Mouse (Mus musculus): ENCODE data around the gene Prep.
"Not testable (repeated sequence)": the region's sequence is repeated elsewhere in the genome, so short reads cannot be mapped to it uniquely, and the experiment has no call there.

Gene Prep

DNA sequence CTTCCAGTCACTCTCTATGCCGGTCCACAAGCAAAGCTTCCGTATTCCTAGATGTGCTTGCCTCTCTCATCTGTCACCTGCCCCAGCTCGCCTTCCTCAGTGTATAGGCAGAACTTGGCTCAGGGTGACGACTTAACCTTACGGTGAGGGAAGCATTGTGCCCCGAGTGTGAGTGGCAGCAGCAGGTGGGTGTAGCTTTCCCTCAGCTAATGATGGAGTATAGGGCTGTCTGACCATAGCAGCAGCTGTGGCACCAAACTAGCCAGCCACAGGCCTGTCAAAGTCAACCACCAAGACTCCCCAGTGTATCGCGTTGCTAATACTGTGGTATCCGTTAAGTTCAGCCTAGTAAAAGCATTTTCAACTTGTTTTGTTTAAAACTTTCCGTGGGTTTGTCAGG is 9.6 kb downstream of the Prep start:
- no peak for DNase-seq

DNA sequence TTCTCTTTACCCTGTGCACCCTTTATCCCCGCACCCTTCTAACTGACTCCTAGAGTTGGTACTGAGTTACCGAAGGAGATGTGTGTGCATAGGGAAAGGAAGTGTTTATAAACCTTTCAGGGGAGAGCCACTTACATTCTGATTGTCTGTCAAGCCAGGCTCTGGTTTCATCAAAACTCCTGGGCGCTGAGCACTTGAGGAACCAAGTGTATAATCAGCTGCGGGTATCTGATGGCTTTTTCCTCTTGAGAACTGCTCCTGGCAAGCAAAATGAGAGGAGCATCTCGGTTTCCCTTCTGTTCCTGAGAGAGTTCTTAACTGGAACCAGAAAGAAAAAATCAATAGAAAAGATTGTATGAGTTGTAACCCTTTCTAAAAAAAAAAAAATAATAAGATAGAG is 10.3 kb downstream of the Prep start:
- no peak for DNase-seq

GRCm38 (mm10) chr10:45079756-45080155 is 12.8 kb downstream of the Prep start:
- no peak for DNase-seq

DNA sequence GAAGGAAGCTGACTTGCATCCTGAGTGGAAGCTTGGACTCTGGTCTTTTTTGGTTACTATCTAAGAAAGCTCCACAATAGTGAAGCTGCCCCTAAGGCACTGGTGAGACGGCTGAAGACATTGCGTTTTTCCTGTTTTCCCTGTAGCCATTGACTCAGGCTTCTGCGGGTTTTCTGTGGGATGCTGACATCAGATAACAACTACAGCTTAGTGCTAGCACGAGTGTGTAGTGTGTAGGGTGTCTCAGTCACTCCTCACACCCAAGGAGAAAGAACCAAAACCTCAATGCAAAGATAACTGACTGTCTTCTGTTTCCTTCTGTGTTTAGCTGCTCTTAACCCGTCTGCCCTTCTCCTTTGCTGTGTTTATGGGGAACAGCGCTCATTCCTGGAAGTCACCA is 13.5 kb downstream of the Prep start:
- DNase-seq: no peak

DNA sequence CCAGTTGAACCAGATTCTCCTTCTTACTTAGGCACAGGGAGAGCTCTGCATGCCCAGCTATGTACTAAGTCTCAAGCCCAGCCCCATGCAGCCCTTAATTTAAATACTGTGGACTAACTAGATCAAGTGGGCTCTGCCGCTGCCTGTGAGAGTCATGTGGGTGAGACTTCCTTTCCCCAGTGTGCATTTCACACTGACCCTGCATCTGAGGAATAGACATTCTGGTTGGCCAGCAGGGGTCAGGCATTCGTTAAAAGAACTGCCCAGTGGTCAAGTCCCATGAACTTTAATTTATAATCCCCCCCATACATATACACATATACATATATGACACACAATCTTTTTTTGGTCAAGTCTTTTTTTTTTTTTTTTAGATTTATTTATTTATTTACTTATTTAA is 15.7 kb downstream of the Prep start:
- no peak for DNase-seq

DNA sequence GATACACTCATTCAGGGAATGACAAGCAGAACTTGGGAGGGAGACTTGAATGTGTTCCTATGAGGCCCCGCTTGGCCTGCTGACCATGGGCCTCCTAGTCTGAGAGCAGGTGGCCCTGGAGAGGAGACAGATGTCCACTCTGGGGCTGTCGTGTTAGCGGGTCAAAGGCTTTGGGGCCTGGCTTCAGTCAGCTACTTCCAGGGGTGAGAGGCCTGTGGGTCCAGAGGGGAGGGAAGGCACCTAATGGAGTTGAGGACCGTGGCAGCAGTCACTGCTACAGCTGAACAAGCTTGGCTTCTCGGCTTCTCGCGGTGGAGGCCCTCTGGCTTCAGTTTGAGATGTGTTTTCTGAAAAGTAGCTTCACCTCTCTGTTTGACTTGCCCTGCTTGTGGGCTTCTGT is 17.0 kb downstream of the Prep start:
- not testable (repeated sequence) for DNase-seq

- DNase-seq: no peak
These were observed 17.5 kb downstream of the Prep start for GRCm38 (mm10) chr10:45084471-45084870.

DNA sequence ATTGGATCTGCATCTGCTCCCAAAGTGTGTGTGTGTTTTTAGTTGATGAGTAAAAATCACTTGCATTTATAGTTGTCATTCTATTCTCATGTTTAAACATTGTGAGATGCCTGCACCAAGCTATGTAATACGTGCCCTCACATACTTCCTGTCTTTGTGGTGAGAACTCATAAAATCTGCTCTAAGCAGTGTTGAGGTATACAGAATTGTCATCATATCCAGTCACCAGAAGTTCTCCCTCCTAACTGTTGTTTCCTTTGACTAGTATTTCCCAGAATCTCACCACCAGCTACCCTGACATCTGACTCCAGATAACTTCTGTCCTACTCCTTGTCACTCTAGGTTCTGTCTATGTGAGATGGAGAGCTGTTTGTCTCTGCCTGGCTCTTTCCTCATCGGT is 18.3 kb downstream of the Prep start:
- no peak for DNase-seq

- DNase-seq: peak; percentile 84
These were observed 19.6 kb downstream of the Prep start for GRCm38 (mm10) chr10:45086637-45087036.

DNA sequence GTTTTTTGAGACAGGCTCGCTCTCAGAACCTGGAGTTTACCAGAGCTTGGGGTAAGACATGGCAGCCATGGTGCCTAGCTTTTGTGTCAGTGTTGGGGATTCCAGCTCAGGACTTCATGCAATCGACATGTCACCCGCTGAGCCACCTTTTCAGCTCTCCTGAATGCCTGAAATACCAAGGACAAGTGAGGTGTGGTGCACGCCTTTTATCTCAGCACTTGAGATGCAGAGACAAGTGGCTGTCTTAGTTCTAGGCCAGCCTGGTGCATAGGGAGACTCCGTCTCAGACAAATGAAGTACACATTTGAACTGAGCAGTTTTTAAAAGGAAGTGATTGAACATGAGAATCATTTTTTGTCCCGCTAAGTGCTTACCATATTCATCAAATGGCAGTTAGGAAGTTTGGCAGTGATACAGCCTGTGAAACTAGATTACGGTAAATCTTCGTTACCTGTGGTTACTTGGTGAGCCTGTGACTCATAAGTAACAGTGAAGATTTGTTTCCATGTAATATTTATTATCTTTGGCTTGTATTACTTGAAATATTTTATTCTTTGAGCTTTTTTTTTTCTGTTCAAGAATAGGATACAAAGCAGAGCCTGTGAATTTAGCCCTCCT is 24.6 kb downstream of the Prep start:
- DNase-seq: no peak

- no peak for DNase-seq
These were observed 25.4 kb downstream of the Prep start for GRCm38 (mm10) chr10:45092080-45093056.

DNA sequence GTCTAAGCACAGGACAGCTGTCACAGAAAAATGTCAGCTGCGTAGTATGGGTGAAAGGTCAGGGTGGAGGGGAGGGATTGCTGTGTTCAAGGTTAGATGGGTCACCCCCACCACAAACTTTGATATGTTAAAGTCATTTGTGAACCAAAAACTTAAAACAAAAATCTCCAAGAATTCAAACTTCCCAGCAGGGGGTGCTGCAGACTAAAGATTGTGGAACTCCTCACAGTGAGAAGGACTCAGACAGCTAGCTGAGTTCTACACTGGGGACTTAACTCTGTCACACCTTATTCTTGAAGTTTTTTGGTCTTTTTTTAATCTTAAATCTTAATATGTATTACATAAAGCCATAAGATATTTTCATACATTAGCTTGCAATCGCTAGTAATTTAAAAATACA is 31.7 kb downstream of the Prep start:
- DNase-seq: peak; percentile 75

DNA sequence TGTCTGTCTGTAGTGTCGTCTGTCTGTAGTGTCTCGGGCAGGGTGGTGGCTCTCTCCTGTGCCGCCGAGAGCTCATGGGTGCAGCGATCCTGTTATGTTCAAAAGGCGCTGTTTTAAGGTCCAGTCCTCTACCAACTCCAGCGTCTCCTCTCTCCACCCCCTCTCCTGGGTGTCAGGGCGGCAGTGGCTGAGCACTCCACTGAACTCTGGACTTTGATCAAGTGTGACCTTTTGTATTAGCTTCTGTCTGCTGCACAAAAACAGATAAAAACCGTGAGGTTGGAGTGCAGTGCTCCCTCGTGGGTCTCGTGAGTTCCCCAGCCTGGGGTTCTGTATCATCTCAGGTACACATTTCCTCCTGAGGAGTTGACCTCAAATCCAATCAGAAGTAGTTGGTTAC is 33.5 kb downstream of the Prep start:
- DNase-seq: no peak

- peak; percentile 56 for DNase-seq
These were observed 36.2 kb downstream of the Prep start for GRCm38 (mm10) chr10:45103184-45103583.

DNA sequence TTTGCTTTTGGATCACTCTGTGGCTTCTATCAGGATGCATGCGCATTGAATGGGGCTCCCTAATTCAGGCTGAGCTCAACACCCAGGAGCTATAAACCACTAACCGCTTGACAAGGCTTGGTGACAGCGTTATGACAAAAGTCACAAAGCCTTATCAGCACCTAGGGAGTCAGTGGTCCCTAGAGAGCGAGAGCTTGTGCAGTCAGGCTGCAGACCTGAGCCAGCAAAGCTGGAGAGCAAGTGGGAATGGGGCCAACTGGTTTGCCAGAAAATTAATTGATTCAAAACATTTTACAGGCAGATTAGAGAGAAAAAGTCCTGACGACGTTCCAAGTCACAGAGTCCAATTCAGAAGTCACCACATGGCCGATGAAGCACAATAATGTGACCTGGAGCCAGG is 37.1 kb downstream of the Prep start:
- DNase-seq: no peak

DNA sequence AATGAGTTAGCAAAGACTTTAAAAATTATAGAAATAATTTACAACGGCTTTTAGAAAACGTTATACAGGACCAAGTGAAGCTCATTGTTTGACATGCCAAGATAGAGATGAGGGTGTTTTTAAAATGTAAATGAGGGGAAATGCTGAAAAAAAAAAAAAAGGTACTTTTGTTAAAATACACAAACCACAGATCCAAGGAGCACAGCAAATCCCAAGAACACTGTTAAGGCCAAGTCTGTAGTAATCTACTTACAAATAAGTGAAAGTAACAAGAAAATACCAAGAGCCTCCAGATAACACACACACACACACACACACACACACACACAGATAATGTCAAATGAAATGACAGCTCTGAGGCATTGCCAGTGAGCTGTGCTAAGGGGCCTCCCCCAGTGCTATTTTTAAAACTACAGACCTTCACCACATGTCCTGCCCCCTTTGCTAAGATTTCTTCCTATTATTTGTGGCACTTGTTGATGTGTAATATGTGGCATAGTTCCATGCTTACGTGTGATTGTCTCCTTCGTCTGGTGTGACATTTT is 37.6 kb downstream of the Prep start:
- DNase-seq: no peak

DNA sequence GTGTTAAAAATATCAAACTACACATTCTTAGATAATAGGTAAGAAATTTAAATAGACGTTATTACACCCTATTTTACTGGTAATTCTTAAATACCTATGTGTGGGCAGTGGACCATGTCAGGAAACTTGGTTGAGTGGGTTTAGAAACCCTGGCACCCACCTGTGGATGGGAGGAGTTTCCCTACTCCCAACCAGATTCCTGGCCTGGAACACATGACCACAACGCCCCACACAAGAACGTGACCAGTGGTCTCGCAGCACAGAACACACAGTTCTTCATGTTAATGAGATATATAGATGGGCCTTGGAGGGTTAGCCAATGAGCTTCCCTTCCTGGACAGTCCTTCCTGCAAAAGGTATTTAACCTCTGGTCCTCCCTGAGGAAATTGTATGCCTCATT is 39.5 kb downstream of the Prep start:
- DNase-seq: no peak

- DNase-seq: no peak
These were observed 40.3 kb downstream of the Prep start for GRCm38 (mm10) chr10:45107313-45107712.

DNA sequence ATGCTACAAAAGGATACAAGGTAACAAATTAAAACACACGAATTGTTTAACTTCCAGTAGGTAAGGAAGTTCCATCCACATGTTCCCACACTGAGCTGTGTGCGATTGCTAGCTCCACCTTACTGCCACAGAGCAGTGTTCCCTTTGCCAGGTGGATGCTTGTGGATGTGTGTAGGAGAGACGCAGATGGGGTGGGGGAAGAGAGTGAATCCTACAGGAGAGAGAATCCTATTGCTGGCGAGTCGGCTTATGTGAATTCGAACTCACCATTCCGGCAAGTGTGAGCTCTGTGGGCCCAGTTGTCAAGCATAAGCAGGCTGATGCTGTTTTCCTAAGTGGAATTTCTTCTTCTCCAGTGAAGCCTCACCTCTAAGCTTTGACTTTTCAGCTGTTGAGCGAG is 42.0 kb downstream of the Prep start:
- DNase-seq: no peak

- no peak for DNase-seq
These were observed 43.0 kb downstream of the Prep start for GRCm38 (mm10) chr10:45109974-45110373.

GRCm38 (mm10) chr10:45112927-45113326 is 45.9 kb downstream of the Prep start:
- no peak for DNase-seq

- peak; percentile 50 for DNase-seq
These were observed 47.5 kb downstream of the Prep start for GRCm38 (mm10) chr10:45114462-45114861.

DNA sequence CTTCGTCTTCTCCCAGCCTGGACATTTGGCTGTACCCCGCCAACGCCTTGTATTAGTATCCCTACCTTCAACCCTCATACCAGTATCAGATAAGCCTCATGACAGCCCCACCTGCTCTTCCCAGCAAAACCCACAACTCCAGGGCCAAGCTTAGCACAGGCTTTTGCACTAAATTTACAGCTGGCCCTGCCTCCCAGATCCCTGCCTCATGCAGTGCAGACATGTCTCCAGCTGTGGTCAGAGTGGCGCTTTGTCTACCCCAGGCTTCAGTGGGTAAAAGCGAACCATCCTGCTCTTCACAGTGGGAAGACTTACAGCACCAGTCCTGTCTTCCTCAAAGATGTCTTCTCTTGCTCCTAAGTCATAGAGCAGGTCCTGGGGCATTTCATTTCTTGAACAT is 49.8 kb downstream of the Prep start:
- no peak for DNase-seq

- no peak for DNase-seq
These were observed 51.4 kb downstream of the Prep start for GRCm38 (mm10) chr10:45118389-45118788.

Data from thymus, postnatal 4 days (tissue).